In genomic region chr1:55874143-55874867, GRCm38 (mm10) we compare ENCODE assay signal across 9 mouse cellular contexts.
A peak's percentile ranks its signal among the peaks of the same experiment; 100 is the strongest.
DNase-seq lines count a peak whose midpoint lies in the region; ATAC-seq and TF ChIP-seq lines count a peak whose summit lies in the region.
"Had no signal": no experiment of that assay in that cellular context is flagged by ENCODE, and none has a peak within 500 bp of the region (broad histone marks: within the 10 kb centered on the region; RNA-seq: fewer than 3 reads in every experiment).

No protein-coding gene starts in this region.

- no peak overlapping the region for H3K4me2 ChIP-seq in liver, postnatal 0 days (ENCODE audit: low read depth, low read length)
- H3K4me2 ChIP-seq in neural tube, embryonic 14.5 days (ENCODE audit: low read depth, low read length): no peak overlapping the region
- H3K4me2 ChIP-seq: heart, embryonic 13.5 days had no signal

- TF ChIP-seq POLR2A in thymus, adult 2 months (IDR thresholded peaks at IDR 0.05; ENCODE audit: control insufficient read depth, extremely low read depth, insufficient read depth, low read length, poor library complexity): no peak

- 19% methylated on average over 7 of the region's 7 CpGs for WGBS in liver, postnatal 0 days (ENCODE audit: insufficient replicate concordance)
- 21% methylated on average over 7 of the region's 7 CpGs for WGBS in neural tube, embryonic 14.5 days
- WGBS in thymus, adult 2 months: 20% methylated on average over 7 of the region's 7 CpGs

- TF ChIP-seq CTCF in liver, postnatal 0 days (IDR thresholded peaks at IDR 0.05; ENCODE audit: low read depth): peak; percentile 87
- peak; percentile 37; the same call in 1 of the 2 replicates for TF ChIP-seq CTCF in thymus, adult 2 months (IDR thresholded peaks at IDR 0.05; ENCODE audit: borderline replicate concordance, control insufficient read depth, extremely low read depth, insufficient read depth, low read length, poor library complexity)

- no peaks in the 10 kb centered on the region for H3K9me3 ChIP-seq in liver, postnatal 0 days (ENCODE audit: low read length)
- no peaks in the 10 kb centered on the region for H3K9me3 ChIP-seq in neural tube, embryonic 14.5 days (ENCODE audit: control insufficient read depth, low read length)
- H3K9me3 ChIP-seq: heart, embryonic 13.5 days had no signal

- no peak overlapping the region for H3K9ac ChIP-seq in liver, postnatal 0 days (replicated peaks)
- no peak overlapping the region for H3K9ac ChIP-seq in neural tube, embryonic 14.5 days (replicated peaks; ENCODE audit: low read depth, low read length)
- H3K9ac ChIP-seq: heart, embryonic 13.5 days had no signal

- H3K4me3 ChIP-seq in liver, postnatal 0 days (ENCODE audit: low read depth, low read length): no peak overlapping the region
- no peak overlapping the region for H3K4me3 ChIP-seq in neural tube, embryonic 14.5 days (ENCODE audit: low read depth, low read length)
- H3K4me3 ChIP-seq in thymus, adult 2 months (ENCODE audit: control insufficient read depth, insufficient read depth, low read length): no peak overlapping the region
- H3K4me3 ChIP-seq: heart, embryonic 13.5 days had no signal

- no peaks in the 10 kb centered on the region for H3K27me3 ChIP-seq in liver, postnatal 0 days (ENCODE audit: insufficient read depth, low read length)
- no peaks in the 10 kb centered on the region for H3K27me3 ChIP-seq in neural tube, embryonic 14.5 days (ENCODE audit: control insufficient read depth, insufficient read depth, low read length)
- no peaks in the 10 kb centered on the region for H3K27me3 ChIP-seq in thymus, adult 2 months (ENCODE audit: control insufficient read depth, insufficient read depth, low read length)

- ATAC-seq in liver, postnatal 0 days: no peak
- peak; percentile 91 for ATAC-seq in neural tube, embryonic 14.5 days (ENCODE audit: low read depth)

- DNase-seq in CD4-positive, CD25-positive, alpha-beta regulatory T cell, adult 2 months (ENCODE audit: low read depth, low spot score): peak; percentile 81
- peak; percentile 42 for DNase-seq in adrenal gland, adult 2 months
- DNase-seq in embryo, embryonic 10.5 days (ENCODE audit: low spot score): peak; percentile 91
- peak; percentile 67 to 68 for DNase-seq in gastrocnemius, postnatal 4 days (ENCODE audit: low spot score in 2 of 2)
- DNase-seq in kidney, postnatal 14 days: peak; percentile 73
- peak; percentile 67 for DNase-seq in liver, postnatal 0 days
- DNase-seq in thymus, adult 2 months: peak; percentile 40

- no peak overlapping the region for H3K27ac ChIP-seq in liver, postnatal 0 days (ENCODE audit: low read depth)
- H3K27ac ChIP-seq in neural tube, embryonic 14.5 days (ENCODE audit: low read depth, low read length): no peak overlapping the region
- no peak overlapping the region for H3K27ac ChIP-seq in thymus, adult 2 months (ENCODE audit: control insufficient read depth, insufficient read depth, low read length)
- H3K27ac ChIP-seq: heart, embryonic 13.5 days had no signal

- TF ChIP-seq EP300 in liver, postnatal 0 days (IDR thresholded peaks at IDR 0.05; ENCODE audit: low read depth): no peak

- no peaks in the 10 kb centered on the region for H3K36me3 ChIP-seq in liver, postnatal 0 days (replicated peaks; ENCODE audit: insufficient read depth, low read length)
- no peaks in the 10 kb centered on the region for H3K36me3 ChIP-seq in neural tube, embryonic 14.5 days (ENCODE audit: control insufficient read depth, insufficient read depth, low read length)
- H3K36me3 ChIP-seq in thymus, adult 2 months (ENCODE audit: control insufficient read depth, insufficient read depth, low read length): no peaks in the 10 kb centered on the region
- H3K36me3 ChIP-seq: heart, embryonic 13.5 days had no signal

- H3K4me1 ChIP-seq in liver, postnatal 0 days (ENCODE audit: insufficient read depth): no peaks in the 10 kb centered on the region
- no peaks in the 10 kb centered on the region for H3K4me1 ChIP-seq in neural tube, embryonic 14.5 days (ENCODE audit: control insufficient read depth, insufficient read depth, low read length)
- no peaks in the 10 kb centered on the region for H3K4me1 ChIP-seq in thymus, adult 2 months (replicated peaks; ENCODE audit: control insufficient read depth, insufficient read depth, low read length)
- H3K4me1 ChIP-seq: heart, embryonic 13.5 days had no signal

Comparison
In these comparisons a context has a peak if more than half of its experiments do, and no peak if none do; other contexts are left out.
1. DNase-seq: peak in every context shown above with its lines; median percentile 91 in embryo, embryonic 10.5 days; 81 in CD4-positive, CD25-positive, alpha-beta regulatory T cell, adult 2 months; 73 in kidney, postnatal 14 days; 68 in gastrocnemius, postnatal 4 days; 67 in liver, postnatal 0 days; 42 in adrenal gland, adult 2 months; 40 in thymus, adult 2 months.